14 mouse cellular contexts compared by ENCODE assay signal in genomic region chr7:24538701-24539100, GRCm38 (mm10). TPM values are rescaled to one million over a fixed set of nuclear protein-coding genes. Genes with fewer than 3 reads are reported as not detected.
"Had no signal": no experiment of that assay in that cellular context is flagged by ENCODE, and none has a peak within 500 bp of the region (broad histone marks: within the 10 kb centered on the region; RNA-seq: fewer than 3 reads in every experiment).

No protein-coding gene starts in this region.

- H3K4me2 ChIP-seq: liver, embryonic 12.5 days; lung, embryonic 15.5 days; neural tube, embryonic 12.5 days had no signal

- ATAC-seq: liver, embryonic 12.5 days had no signal

- H3K27ac ChIP-seq: limb, embryonic 10.5 days; liver, embryonic 12.5 days; lung, embryonic 15.5 days; midbrain, embryonic 10.5 days; neural tube, embryonic 12.5 days had no signal

- H3K27me3 ChIP-seq: lung, embryonic 15.5 days had no signal

- H3K4me1 ChIP-seq: liver, embryonic 12.5 days; lung, embryonic 15.5 days had no signal

- DNase-seq: kidney, adult 11 months; thymus, adult 18-20 months; thymus, postnatal 14 days had no signal

- H3K9ac ChIP-seq: liver, embryonic 12.5 days; lung, embryonic 15.5 days; neural tube, embryonic 12.5 days had no signal

- H3K4me3 ChIP-seq: limb, embryonic 10.5 days; liver, embryonic 12.5 days; lung, embryonic 15.5 days; midbrain, embryonic 10.5 days; neural tube, embryonic 12.5 days had no signal

- H3K9me3 ChIP-seq: limb, embryonic 10.5 days; liver, embryonic 12.5 days; lung, embryonic 15.5 days; neural tube, embryonic 12.5 days had no signal

RNA-seq across cellular contexts. Expression of gene Pinlyp, which starts 7.2 kb away (rescaled TPM):
- total RNA-seq: layer of hippocampus, postnatal 14 days; left cerebral cortex, adult 18-20 months; left cerebral cortex, postnatal 10 days; neutrophil, adult 5-6 weeks had no signal
- polyA plus RNA-seq: limb, embryonic 10.5 days; liver, embryonic 12.5 days; liver, embryonic 16.5 days; neural tube, embryonic 12.5 days had no signal

RNA-seq across cellular contexts. Expression of gene AC161166.1, which starts 26.4 kb away (rescaled TPM):
- total RNA-seq: layer of hippocampus, adult 8-10 months; layer of hippocampus, postnatal 14 days; left cerebral cortex, adult 18-20 months; left cerebral cortex, postnatal 10 days; neutrophil, adult 5-6 weeks had no signal
- polyA plus RNA-seq: liver, embryonic 16.5 days had no signal

RNA-seq across cellular contexts. Expression of gene Zfp428, which starts 31.9 kb away (rescaled TPM):
- total RNA-seq: neutrophil, adult 5-6 weeks had no signal
